ENCODE assay signal across 9 mouse cellular contexts in the genomic region with DNA sequence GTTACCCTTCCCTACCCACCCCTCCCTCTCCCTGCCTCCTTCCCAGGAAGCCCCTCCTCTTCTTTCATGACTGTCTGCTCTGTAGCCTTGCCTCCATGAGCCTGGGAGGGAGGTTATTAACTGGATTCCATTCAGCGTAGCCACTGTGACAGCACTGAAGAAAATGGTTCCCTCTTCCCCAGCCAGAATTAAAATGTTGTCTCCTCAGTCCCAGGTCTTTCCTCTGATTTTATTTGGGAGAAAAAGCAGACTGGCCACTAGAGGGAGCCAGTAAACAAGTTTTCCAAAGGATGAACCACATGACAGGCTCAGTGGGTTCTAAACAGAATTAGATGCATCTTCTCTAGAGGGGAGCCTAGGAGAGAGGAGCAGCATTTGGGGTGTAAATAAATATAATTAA. TPM values are rescaled to one million over a fixed set of nuclear protein-coding genes. Genes with fewer than 3 reads are reported as not detected.
DNase-seq lines count a peak whose midpoint lies in the region; ATAC-seq and TF ChIP-seq lines count a peak whose summit lies in the region.
"Had no signal": no experiment of that assay in that cellular context is flagged by ENCODE, and none has a peak within 500 bp of the region (broad histone marks: within the 10 kb centered on the region; RNA-seq: fewer than 3 reads in every experiment).

No protein-coding gene starts in this region.

- no peak overlapping the region for H3K4me2 ChIP-seq in midbrain, postnatal 0 days (ENCODE audit: low read depth, low read length, poor library complexity, severe bottlenecking)
- H3K4me2 ChIP-seq: embryonic facial prominence, embryonic 12.5 days had no signal

- no peaks in the 10 kb centered on the region for H3K27me3 ChIP-seq in kidney, adult 2 months (replicated peaks; ENCODE audit: control insufficient read depth, insufficient read depth, low read length)
- H3K27me3 ChIP-seq in limb, embryonic 10.5 days (ENCODE audit: low read depth, poor library complexity, severe bottlenecking) = no peaks in the 10 kb centered on the region
- H3K27me3 ChIP-seq in midbrain, postnatal 0 days (ENCODE audit: insufficient read depth, low read length) = no peaks in the 10 kb centered on the region
- H3K27me3 ChIP-seq: embryonic facial prominence, embryonic 12.5 days had no signal

- H3K27ac ChIP-seq in kidney, adult 2 months (ENCODE audit: insufficient read depth, low read depth, low read length) = no peak overlapping the region
- H3K27ac ChIP-seq in limb, embryonic 10.5 days = no peak overlapping the region
- no peak overlapping the region for H3K27ac ChIP-seq in midbrain, postnatal 0 days (ENCODE audit: low read depth, low read length)
- H3K27ac ChIP-seq: embryonic facial prominence, embryonic 12.5 days had no signal

- peak; percentile 77 for DNase-seq in ovary, postnatal 14 days (ENCODE audit: low spot score)
- DNase-seq in ovary, postnatal 36 days (ENCODE audit: low spot score) = no peak
- peak; percentile 63 for DNase-seq in cerebellum, adult 8-10 months
- DNase-seq in frontal cortex, adult 2 months (ENCODE audit: extremely low spot score in 1 of 2, low spot score in 1 of 2) = peak; percentile 63 to 93
- DNase-seq in kidney, adult 2 months = peak; percentile 73
- peak; percentile 61 for DNase-seq in limb, embryonic 10.5 days (ENCODE audit: low spot score)
- DNase-seq in midbrain, postnatal 0 days (ENCODE audit: low spot score) = peak; percentile 90
- peak; percentile 61 for DNase-seq in thymus, postnatal 0 days (ENCODE audit: low spot score)

- peaks cover 3% of the 10 kb centered on the region for H3K36me3 ChIP-seq in kidney, adult 2 months (ENCODE audit: control insufficient read depth, insufficient read depth, low read length)
- H3K36me3 ChIP-seq in limb, embryonic 10.5 days = peaks cover 24% of the 10 kb centered on the region
- H3K36me3 ChIP-seq in midbrain, postnatal 0 days (ENCODE audit: insufficient read depth, low read length) = peaks cover 27% of the 10 kb centered on the region

- no peaks in the 10 kb centered on the region for H3K9me3 ChIP-seq in limb, embryonic 10.5 days (replicated peaks)
- H3K9me3 ChIP-seq in midbrain, postnatal 0 days (ENCODE audit: low read length) = no peaks in the 10 kb centered on the region
- H3K9me3 ChIP-seq: embryonic facial prominence, embryonic 12.5 days had no signal

- 47% methylated on average over 1 of the region's 1 CpGs for WGBS in kidney, adult 2 months
- 54% methylated on average over 1 of the region's 1 CpGs for WGBS in limb, embryonic 10.5 days
- 34% methylated on average over 1 of the region's 1 CpGs for WGBS in midbrain, postnatal 0 days

- peak; percentile 80 for ATAC-seq in midbrain, postnatal 0 days (ENCODE audit: low FRiP score)

- no peak for TF ChIP-seq POLR2A in kidney, adult 2 months (IDR thresholded peaks at IDR 0.05; ENCODE audit: low read depth, low read length)

- no peaks in the 10 kb centered on the region for H3K4me1 ChIP-seq in kidney, adult 2 months (ENCODE audit: control insufficient read depth, insufficient read depth, low read length)
- H3K4me1 ChIP-seq in limb, embryonic 10.5 days = peaks cover 4% of the 10 kb centered on the region
- no peaks in the 10 kb centered on the region for H3K4me1 ChIP-seq in midbrain, postnatal 0 days (ENCODE audit: insufficient read depth, low read length)
- H3K4me1 ChIP-seq: embryonic facial prominence, embryonic 12.5 days had no signal

- H3K9ac ChIP-seq in midbrain, postnatal 0 days (replicated peaks; ENCODE audit: low read length, poor library complexity, severe bottlenecking) = no peak overlapping the region
- H3K9ac ChIP-seq: embryonic facial prominence, embryonic 12.5 days had no signal

- H3K4me3 ChIP-seq in kidney, adult 2 months (ENCODE audit: insufficient read depth, low read depth, low read length) = no peak overlapping the region
- H3K4me3 ChIP-seq in limb, embryonic 10.5 days = no peak overlapping the region
- no peak overlapping the region for H3K4me3 ChIP-seq in midbrain, postnatal 0 days (ENCODE audit: low read depth, low read length)
- H3K4me3 ChIP-seq: embryonic facial prominence, embryonic 12.5 days had no signal

- TF ChIP-seq CTCF in kidney, adult 2 months (conservative IDR thresholded peaks at IDR 0.05; ENCODE audit: insufficient read depth, insufficient read length, low read depth, low read length) = peak; percentile 6; the same call in 1 of the 2 replicates
- TF ChIP-seq CTCF in midbrain, postnatal 0 days (IDR thresholded peaks at IDR 0.05) = peak; percentile 88

RNA-seq across cellular contexts. Expression of a gene that starts 27.2 kb away (rescaled TPM):
- polyA plus RNA-seq in frontal cortex, adult 2 months (2012; rRNA removed) = 15.1 and 18.4 TPM in 2 replicates
- 13.3 and 18.4 TPM in 2 replicates for polyA plus RNA-seq in kidney, adult 2 months (2012; rRNA removed)
- 65.8 TPM in 2 replicates for polyA plus RNA-seq in limb, embryonic 10.5 days (2016; fragmentation: Nextera tagmentation; extraction: Ambion mirVana)
- total RNA-seq in midbrain, postnatal 0 days (2014; rRNA removed) = 13.8 and 20.0 TPM in 2 replicates
- polyA plus RNA-seq in midbrain, postnatal 0 days (2015; fragmentation: Nextera tagmentation; extraction: Ambion mirVana) = 20.6 and 22.9 TPM in 2 replicates
- 54.3 and 58.9 TPM in 2 replicates for polyA plus RNA-seq in thymus, postnatal 0 days (2015; fragmentation: Nextera tagmentation; extraction: Ambion mirVana)

RNA-seq across cellular contexts. Expression of a gene that starts 27.3 kb away (rescaled TPM):
- polyA plus RNA-seq in frontal cortex, adult 2 months (2012; rRNA removed) = 28.7 and 31.8 TPM in 2 replicates
- polyA plus RNA-seq in kidney, adult 2 months (2012; rRNA removed) = 14.4 and 15.0 TPM in 2 replicates
- polyA plus RNA-seq in limb, embryonic 10.5 days (2016; fragmentation: Nextera tagmentation; extraction: Ambion mirVana) = 24.2 and 29.1 TPM in 2 replicates
- 33.8 and 47.3 TPM in 2 replicates for total RNA-seq in midbrain, postnatal 0 days (2014; rRNA removed)
- polyA plus RNA-seq in midbrain, postnatal 0 days (2015; fragmentation: Nextera tagmentation; extraction: Ambion mirVana) = 21.6 and 24.4 TPM in 2 replicates
- 30.9 and 34.9 TPM in 2 replicates for polyA plus RNA-seq in thymus, postnatal 0 days (2015; fragmentation: Nextera tagmentation; extraction: Ambion mirVana)
